Mouse (Mus musculus): Measurements from ENCODE around the gene Angptl7.

Gene Angptl7

DNA sequence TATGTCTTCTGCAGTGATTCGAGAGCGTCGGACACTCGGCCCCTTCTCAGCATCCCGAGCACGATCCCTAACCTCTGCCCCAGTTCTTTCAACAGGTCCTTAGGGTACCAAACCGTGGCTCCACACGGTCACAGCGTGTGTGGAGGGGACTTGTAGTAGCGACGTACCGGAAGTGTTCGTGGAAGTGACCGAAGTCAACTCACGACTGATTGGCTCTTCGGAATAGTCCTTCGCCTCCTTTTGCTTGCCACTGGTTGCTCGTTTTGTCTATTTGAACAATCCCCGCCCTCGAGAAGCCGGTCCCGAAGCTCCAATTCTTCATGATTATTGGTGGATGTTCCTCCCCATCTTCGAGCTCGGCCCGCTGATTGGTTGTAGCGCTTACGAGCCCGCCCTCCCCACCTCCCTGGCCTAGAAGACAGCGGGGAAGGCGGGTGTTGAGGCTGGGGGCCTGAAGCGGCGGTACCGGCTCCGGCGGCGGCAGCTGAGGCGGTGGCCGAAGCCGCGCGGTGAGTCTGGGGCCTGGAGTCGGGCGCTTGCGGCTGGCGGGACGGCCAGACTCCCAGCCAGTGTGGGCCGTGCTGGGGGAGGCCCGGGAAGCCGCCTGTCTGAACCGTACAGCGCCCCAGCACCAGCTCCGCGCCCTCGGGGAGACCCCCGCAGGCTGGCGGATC, 51.9 kb downstream of the Angptl7 start, which contains the start of gene Mtor:
Gene Mtor (plus strand): TSS at position 433 of the 674 bp plus-strand sequence.
- peak; percentile 96 to 99 for DNase-seq

Measured in kidney, postnatal 25 days (tissue).